Mouse (Mus musculus) CD4-positive, CD25-positive, alpha-beta regulatory T cell, adult 4 months (primary cell): ENCODE measurements around the gene Selenof. TPM values are rescaled to one million over a fixed set of nuclear protein-coding genes. Genes with fewer than 3 reads are reported as not detected.
A peak's percentile ranks its signal among the peaks of the same experiment; 100 is the strongest.
"Not testable (repeated sequence)": the region's sequence is repeated elsewhere in the genome, so short reads cannot be mapped to it uniquely, and the experiment has no call there.

Experiments used
- ATAC-seq: one replicate; pipeline ENCODE4 v1.8.0; 2017
- polyA plus RNA-seq, 2 experiments: library from polyadenylated mRNA; unstranded; fragments of 100-300 nt; shearing (Covaris generic); gene quantifications; one replicate each; pipeline ENCODE4 v1.2.1; 2017

The Selenof gene
- polyA plus RNA-seq, 2 experiments from 2014 or later: 288 to 301 TPM

DNA sequence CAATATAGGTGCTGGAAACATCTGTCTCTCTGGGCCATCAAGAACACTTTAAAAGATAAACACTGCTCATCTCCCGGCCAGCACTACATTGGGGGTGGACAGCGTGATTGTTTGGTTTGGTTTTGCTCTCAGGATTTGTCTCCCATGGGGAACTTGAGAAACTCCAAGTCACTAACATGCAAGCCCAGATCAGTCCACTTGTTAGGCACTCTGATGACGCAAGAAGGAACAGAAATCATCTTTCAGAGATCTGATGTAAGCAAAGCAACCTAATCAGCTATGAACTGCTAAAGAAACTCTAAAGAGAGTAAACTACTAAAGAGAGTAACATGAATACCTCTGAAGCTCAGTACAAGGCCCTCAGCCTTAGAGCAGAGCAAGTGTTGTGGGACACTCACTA, 33.5 kb downstream of the Selenof start:
- no peak for ATAC-seq

DNA sequence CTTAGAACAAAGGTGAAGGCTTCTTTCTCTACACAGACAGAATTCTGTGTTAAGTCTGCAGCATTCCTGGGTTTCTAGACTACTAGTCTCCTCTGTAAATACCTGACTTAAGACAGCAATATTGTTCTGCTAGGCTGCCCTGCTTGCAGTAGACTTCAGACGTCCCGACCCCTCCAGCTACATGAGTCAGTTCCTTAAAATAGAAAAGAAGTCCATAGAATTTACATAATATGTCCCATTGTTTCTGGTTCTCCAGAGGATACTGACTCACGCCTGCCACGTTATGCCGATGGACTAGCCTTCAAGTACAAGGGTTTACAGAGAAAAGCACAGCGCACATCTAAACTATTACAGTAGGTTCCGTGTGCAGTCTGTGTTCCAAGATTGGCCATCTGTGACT, 34.1 kb downstream of the Selenof start:
- ATAC-seq: no peak

DNA sequence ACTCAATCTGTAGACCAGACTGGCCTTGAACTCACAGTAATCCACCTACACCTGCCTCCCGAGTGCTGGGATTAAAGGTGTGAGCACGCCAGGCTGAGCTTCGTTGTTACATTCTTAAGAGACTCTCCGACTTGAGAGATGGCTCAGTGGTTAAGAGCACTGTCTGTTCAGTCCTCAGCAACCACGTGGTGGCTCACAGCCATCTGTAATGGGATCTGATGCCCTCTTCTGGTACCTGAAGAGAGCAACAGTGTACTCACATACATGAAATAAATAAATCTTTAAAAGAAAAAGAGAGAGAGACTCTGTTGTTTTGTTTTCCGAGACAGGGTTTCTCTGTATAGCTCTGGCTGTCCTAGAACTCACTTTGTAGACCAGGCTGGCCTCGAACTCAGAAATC, 35.7 kb downstream of the Selenof start:
- not testable (repeated sequence) for ATAC-seq

DNA sequence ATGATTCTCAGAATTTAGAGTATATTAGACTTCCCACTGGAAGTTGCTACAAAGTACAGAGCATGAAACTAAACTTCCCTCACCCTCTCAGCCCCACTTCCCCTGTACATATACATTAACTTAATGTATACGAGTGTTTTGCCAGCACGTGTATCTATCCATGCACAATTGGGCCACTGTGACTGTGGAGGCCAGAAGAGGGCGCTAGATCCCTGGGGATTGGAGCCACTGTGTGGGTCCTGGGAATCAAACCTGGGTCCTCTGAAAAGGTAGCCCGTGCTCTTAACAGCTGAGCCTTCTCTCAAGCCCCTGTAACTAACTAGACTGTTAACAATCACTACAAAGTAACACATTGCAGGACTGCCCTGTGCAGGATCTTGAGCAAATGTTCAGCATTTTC, 36.3 kb downstream of the Selenof start:
- no peak for ATAC-seq

DNA sequence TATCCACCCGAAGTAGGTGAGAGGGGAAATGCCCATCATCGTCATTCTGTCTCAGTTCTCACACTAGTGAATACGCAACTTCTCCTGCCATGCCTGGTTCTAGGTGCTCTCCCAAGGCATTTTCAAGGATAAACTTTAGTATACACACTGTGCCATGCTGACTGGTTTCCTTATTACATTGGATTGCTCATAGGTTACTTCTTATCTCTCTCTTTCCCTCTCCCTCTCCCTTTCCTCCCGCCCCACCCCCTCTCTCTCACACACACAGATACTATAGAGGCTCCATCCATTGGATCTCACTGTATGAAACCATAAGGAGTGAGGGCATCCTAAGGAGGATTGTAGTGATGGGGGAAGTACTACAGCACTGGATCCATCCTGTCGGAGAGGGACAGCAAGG, 38.0 kb downstream of the Selenof start:
- no peak for ATAC-seq

DNA sequence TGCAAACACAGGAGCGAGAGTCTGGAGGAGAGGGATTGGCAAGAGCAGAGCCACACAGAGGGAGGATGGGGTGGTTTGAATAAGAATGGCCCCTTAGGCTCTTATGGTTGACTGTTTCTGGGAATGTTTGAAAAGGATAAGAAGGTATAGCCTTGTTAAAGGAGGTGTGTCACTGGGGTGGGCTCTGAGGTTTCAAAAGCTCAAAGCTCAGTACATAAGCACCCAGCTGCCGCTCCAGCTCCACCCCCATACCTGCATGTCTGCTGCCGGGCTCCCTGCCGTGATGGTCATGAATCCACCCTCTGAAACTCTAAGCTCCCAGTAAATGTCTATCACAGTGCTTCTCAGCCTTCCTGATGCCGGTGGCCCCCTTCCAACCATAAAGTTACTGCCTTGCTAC, 40.7 kb downstream of the Selenof start:
- no peak for ATAC-seq

DNA sequence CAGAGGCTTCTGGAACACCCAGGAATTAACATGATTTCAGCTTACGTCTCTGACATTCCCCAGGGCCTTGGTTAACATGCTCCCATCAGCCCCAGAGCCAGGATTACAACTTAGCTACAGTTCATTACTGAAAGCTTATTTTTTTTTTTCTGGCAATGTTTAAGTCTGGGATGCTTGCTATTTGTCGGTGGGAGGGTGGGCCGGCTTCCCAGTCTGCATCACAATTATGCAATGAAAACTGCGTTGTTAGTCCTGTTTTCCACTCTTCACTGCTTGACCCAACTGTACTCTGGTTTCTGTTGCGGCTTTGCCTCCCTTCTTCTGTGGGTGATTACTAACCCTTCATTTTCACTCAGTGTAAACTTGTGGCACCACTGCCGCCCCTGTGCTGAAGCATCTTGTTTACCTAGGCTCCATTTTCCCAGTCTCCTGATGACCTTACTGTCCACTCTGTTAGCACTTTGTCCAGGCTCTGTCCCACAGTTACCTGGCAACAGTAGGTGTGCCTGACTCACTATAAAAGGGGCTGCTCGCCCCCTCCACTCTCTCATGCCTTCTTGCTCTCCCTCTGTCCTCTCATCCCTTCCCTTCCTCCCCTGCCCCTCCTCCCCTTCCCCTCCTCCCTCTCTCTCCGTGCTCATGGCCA, 41.6 kb downstream of the Selenof start:
- no peak for ATAC-seq

DNA sequence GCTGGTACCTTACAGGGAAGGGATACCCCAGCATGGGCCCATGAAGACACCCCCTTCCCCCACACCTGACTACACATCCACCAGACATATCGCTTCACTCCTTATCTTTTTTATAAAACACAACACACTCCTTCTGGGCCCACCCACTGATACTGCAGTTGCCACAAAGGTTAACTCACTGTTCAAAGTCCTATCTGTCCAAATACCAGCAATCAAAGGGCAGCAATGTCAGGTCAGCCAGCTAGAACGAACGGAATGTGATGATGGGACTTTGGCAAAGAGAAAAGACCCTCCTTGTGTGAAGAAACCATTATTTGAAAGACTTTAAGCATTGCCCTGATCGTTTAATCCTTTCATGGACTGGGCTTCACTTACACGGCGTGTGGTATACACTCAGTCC, 42.3 kb downstream of the Selenof start:
- no peak for ATAC-seq

DNA sequence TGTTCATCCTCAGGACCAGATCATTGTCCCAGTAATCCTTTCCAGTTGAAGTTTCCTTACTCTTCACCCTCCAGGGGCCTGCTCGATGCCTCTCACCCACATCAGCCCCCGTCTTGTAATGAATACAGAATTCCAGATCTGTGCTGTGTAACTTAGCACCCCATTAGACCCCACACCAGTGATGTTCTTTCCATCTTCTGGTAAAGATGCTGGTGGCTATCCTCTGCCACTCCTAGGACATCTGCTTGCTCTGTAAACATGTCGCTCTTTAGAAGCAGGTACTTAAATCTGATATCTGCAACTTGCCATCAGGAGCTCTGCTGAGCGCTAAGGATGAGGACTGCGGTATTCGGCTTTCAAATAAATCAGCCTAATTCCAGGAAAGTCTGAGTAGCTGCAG, 44.2 kb downstream of the Selenof start:
- ATAC-seq: no peak

DNA sequence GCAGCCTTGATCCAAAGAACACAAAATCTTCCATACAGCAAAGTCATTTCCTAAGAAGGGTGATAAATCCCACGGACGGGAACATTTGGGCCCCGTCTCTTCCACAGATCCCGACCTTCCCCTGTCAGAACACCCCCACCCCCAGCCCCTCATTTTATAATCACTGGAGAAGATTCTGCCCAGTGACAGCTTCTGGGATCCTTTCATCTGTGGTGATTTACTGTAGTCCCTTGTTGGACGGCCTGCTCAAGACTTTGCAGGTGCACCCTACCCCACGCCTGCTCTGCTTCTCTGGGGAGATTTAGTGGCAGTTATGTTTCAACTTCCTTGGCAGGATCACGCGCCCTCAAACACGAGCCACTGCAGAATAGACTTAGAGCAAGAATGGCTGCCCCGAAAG, 44.6 kb downstream of the Selenof start:
- ATAC-seq: no peak

DNA sequence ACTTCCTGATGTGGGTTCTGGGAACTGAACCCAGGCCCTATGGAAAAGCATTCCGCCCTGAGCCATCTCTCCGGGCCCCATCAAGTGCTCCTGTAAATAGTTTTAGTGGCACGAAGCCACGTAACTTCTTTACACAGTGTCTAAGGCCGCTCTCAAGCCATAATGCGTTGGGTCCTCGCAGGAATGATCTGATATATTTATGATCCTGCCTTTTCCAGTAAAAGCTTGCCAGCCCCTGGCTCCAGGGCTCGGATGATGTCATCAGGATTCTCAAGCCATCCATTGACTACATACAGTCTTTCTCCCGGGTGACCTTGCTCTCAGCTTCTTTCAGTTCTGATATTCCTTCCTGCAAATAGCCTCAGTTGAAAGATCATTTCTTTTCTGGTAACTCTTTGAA, 45.4 kb downstream of the Selenof start:
- ATAC-seq: no peak

DNA sequence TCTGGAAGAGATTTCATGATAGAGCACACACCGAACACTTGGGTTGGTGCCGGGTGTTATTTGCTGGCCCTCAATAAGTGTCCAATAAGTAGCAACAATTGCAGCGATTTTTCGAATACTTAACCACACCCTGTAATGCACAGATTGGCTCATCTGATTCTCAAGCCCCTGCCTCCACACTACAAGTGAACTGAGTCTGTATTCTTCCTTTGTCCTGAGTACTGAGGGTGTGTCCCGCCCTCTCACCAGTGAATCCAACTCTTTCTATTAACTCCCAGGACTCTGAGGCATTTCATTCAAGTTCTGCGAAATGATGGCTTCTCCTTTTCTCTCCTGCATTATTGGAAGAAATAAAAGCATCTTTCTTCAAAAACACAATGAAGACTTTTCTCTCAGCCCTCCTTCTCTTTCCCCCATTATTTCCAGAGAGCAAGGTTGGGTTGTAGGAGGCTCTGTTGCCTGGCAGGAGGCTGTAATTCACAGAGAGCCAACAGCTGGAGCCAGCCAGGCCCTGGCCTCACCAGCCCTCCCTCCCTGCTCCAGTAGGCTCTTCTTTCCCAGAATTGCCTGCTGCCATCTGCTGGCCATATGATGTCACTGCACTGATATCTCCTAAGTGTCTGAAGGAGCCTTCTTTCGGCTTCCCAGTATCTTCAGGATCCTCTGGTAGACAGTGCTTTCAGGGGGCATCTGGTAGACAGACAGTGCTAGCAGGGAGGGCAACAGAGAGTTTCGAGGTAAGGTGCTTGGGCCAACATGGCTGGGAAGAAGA, 46.7 kb downstream of the Selenof start:
- peak; percentile 84 for ATAC-seq

DNA sequence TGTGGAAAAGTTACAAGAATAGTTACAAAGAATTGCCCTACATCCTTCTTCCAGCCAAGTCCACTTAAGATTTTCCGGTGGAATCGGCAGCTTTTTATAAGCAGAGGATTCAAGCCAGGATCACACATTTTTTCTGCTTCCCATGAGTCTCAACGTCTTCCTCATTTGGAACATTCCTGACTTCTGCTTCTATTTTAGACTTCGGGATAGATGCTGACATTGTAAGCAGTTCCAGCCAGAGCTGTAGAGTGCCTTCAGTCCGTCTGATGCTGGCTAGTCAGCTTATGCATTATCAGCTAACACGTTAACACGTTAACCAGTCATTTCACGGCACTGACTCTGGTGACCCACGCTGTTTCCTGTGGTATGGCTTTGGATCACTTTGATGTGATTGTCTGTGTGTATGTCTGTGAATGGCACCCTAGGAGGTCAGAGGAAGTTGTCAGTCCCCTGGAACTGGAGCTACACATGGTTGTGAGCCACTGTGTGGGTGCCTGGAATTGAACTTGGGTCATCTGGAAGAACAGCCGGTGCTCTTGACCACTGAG, 47.6 kb downstream of the Selenof start:
- ATAC-seq: peak; percentile 23

DNA sequence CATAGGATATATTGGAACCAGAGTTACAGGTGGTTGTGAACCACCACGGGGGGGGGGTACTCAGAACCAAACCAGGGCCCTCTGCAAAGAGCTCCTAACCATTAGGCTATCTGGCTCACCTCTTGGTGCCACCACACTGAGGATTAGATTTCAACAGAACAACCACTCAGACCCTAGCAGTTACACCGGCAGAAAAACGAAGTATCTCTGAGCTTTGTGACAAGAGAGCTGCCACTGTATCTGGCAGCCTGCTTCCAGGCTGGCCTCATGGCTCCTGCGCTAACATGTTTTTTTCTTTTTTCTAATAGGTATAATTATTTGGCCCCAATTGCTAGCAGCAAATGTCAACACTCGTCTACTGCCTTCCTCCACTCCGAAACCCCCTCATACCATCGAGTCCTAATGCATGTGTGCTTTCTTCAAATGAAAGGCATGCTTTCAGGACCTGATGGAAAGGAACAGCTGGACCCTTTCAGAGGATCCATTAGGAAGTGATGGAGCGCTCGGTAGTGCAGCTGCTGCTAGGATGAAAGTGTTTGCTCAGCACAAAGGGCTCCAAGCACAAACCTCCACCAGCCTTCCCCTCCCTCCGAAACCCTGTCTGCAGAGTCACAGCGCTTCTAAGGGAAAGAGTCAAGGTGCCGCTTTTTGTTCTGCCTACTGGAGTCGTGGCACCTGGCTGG, 53.0 kb downstream of the Selenof start:
- no peak for ATAC-seq

DNA sequence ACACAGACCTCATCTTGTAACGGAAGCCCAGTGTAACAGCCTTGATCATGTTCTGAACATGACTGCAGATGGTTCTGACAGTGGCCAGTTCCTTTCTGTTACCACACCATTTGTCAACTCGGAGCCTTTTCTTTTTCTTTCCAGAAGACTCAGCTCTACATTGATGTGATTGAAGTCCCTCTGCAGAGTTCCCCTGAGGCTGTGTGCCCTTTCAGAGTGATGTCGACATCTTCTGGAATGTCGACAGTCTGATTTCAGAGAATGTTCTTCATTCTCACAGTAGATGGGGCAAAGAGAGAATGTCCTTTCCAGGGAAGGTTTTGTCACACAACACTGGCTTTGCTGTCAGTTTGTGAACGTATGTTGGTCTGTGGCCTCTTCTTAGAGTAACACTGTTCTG, 55.6 kb downstream of the Selenof start:
- no peak for ATAC-seq

DNA sequence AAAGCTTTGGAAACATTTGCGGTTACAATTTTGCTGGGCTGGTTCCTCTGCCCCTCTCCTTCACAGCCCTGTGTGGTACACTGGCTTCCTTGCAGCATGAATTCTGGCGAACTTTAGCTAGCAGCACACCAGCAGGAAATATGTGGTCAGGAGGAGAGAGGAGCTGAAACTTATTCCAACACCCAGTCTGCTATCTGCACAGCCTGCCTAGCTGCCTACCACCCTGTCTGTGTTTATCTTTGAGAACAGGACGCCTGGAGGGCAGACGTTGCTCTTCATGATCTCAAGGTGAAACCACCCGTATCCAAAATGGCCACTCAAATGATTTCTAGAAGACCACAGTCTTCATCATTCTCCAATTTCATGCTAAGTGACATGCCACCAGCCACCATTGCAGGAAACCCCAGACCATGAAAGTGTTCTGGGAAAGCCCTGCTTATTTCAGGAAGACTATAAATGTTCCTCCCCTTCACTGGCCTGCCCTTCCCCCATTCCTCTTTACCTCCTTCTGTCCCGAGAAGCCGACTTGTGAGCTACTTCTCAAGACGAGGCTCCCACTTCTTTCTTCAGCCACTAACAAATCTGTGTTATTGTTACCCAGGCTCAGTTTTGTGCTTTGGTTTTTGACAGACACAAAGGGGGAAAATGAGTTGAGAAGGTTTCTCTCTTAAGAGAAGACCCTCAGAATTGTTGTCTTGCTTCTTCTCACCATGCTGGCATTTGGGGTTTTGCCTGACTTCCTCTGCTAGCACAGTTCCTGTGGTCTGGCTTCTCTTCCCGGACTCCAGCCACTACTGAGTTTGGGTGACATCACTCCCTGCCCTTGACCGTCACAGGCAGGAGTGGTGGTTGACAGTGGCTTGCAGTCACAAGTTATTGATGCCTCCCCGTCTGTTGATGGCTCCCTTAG, 58.2 kb downstream of the Selenof start:
- ATAC-seq: peak; percentile 62

DNA sequence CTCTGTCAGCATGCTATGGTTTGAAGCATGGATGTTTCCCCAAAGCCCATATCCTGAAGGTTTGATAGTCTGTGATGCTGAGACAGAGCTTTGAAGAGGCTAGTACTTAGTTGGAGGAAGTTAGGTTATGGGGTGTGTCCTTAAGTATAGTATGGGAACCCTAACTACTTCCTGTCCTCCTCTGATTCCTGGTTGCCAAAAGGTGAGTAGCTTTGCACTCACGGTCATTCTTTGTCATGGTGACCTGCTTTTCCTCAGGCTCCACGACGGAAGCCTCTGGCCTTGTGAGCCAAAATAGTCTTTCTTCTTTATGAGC, 58.8 kb downstream of the Selenof start:
- ATAC-seq: no peak

DNA sequence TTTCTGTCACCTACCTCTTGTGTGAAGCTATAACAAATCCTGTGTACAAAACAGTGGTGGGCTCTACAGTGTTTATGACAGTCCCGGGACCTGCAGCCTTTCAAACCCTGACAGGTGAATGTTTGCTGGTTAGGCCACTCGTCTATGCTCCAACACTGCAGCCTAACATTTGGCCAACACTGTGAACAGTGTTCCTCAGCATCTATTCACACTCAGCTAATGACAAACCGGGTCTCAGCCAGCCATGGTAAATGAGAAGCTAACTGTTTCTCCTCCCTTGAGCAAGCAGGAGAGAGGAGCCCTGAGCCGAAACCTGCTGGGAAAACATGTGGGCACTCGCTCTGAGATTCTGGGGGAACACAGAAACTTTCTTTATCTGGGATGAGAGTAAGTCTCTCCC, 65.1 kb downstream of the Selenof start:
- no peak for ATAC-seq

DNA sequence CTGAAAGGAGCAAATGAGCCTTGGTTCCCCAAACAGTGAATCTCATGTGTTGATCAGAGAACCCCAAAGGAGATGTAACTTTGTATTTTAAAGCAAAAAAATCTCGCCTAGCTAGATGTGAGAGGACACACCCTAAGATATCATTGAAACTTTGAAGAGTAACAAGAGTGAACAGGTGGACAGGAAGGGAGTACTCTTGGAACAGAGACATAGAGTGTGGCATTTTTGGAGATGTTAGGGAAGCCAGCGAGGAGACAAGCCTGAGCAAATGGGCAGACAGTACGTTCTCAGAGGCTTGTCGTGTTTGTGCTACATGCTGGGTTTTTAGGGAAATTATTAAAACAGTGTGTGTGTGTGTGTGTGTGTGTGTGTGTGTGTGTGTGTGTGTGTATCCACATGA, 68.0 kb downstream of the Selenof start:
- no peak for ATAC-seq

DNA sequence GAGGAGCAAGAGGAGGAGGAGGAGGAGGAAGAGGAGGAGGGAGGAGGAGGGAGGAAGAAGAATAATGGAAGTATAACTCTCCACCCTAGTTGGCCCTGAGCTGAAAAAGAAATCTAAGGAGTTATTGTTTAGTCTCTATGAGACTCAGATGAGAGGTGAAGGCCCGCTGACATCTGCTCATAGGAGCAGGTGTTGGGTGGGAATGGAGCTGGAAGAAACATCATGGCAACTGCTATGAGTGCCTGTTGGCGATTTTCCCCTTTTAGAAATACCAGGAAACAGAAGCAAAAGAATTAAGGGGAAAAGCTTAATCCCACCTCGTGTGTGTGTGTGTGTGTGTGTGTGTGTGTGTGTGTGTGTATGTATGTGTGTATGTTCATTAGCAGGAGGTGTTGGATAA, 69.3 kb downstream of the Selenof start:
- ATAC-seq: no peak

DNA sequence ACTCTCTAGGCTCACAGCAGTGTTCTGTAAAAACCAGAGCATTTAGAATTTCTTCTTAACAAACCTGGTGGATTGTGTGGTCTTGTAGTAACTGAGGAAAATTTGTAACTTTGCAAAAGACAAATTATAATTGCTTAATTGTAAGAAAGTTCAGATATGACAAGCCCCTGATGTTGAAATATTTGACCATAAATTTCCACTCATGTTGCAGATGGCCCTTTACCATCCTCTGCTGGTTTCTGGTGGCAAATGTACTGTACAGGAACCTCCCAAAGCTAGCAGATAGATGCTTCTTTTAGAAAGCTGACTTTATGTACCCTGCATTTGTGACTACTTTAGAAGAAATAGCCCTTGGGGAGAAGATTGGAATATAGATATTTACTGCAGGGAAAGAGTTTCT, 69.9 kb downstream of the Selenof start:
- ATAC-seq: no peak

DNA sequence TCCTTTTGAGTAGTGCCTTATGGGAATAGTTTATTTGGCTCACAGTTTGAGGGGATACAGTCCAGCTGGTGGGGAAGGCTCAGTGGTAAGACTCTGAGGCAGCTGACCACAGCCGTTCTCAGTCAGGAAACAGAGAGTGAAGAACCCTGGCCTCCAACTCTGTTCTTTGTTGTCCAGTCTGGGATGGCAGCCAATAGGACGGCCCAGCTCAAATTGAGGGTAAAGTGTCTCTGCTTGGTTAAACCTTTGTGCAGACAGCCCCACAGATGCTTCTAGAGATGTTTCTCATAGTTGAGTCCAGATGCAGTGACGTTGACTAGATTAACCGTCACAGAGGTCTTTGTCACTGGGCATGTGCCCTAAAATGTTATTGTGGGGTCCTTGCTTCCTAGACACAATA, 72.0 kb downstream of the Selenof start:
- no peak for ATAC-seq
